Mouse (Mus musculus) mouse embryonic stem cell (cell line): Measurements from ENCODE around the gene Adam17.
"Not testable (repeated sequence)": the region's sequence is repeated elsewhere in the genome, so short reads cannot be mapped to it uniquely, and the experiment has no call there.

Source experiments
- in situ Hi-C, 2 experiments: fragments of 300-500 bp; cut with MboI; formaldehyde crosslinking; loops; 1 replicate in 1 of 2; 3 replicates in 1 of 2; pipeline ENCODE4 v1.14.3; 2019 to 2020; ENCODE audit warnings: low sequenced_read_pairs in 2 of 2, low pct_unique_long_range_greater_than_20kb in 1 of 2, mixed read lengths in 1 of 2; ENCODE audit not compliant: unreplicated experiment in 1 of 2

Adam17 gene

DNA sequence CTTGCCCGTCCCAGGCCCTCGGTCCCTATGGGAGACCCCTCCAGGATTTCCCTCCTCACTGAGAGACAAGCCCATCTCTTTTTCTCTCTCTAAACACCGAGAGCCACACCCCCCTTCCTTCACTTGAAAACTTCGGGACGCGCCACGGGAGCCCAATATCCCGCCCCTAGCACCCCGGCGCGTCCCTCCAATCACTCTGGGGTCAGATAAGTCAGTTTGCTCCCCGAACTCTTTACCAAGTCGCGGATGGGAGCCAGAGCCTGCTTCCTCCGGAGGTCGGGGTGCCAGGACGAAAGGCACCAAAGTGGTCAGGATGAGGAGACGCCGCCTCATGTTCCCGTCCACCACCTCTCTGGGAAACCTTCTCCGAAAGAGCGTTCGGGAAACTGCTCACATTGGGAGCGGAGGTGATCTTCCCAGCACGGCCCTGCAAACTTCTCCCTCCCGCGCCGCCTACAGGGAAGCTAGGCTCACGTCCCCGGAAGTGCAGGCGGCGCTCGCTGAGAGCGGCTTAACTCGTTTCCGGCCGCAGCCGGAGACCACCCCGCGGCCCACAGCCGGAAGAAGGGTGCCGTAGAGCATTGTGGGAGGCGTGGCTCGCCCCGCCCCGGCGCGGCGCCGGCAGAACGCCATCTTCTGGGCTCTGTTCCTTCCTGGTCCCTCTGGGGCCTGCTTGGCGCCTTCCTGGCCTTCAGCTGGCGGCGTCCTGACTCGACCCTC lies at the start of gene Adam17:
Adam17 (minus strand) TSS at position 533 of the 720 bp plus-strand sequence.
- in situ Hi-C loops = no loop called here

GRCm38 (mm10) chr12:21418621-21419131 lies 45.2 kb upstream of the Adam17 start:
- in situ Hi-C loops = no loop called here

DNA sequence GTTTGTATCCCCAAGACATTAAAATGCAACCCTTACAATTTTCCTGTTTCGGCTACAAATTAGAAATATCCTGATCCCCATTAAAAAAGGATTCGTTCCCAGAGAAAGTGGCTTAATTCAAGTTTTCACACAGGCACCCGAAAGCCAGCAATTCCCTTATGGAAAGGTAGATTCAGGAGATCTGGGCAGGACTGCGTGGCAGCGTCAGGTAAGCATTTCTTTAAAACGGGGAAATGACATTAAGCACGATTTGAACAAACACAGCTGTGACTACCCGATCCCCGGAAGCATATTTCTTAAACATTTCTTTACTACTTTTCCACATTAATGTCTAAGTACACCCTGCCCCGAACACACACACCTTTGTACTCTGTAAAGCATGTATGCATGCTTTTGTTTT lies 44.7 kb upstream of the Adam17 start:
- in situ Hi-C loops = no loop called here

- in situ Hi-C loops = no loop called here
These were observed 44.0 kb upstream of the Adam17 start, which contains the start of gene Ywhaq for GRCm38 (mm10) chr12:21417100-21418070. Gene Ywhaq (minus strand): TSS chr12:21417637.

- in situ Hi-C loops = no loop called here
These were observed 43.1 kb upstream of the Adam17 start for GRCm38 (mm10) chr12:21416506-21416905.

- in situ Hi-C loops = no loop called here
These were observed 37.2 kb upstream of the Adam17 start for GRCm38 (mm10) chr12:21410620-21411019.

DNA sequence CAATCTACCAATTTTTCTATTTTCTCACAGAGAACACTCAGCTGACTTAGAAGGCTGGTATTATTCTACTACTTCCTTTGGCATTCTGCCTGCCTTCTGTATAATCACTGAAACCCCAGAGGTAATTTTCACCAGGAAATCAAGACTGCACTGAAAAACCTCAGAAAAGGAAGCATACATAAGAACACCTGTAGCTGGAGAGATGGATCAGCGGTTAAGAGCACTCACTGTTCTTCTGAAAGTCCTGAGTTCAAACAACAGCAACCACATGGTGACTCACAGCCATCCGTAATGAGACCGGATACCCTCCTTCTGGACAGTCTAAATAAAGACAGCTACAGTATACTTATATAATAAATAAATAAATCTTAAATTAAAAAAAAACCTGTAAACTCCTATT lies 36.2 kb upstream of the Adam17 start:
- in situ Hi-C loops = no loop called here

GRCm38 (mm10) chr12:21408789-21409367 lies 35.4 kb upstream of the Adam17 start:
- in situ Hi-C loops = no loop called here

DNA sequence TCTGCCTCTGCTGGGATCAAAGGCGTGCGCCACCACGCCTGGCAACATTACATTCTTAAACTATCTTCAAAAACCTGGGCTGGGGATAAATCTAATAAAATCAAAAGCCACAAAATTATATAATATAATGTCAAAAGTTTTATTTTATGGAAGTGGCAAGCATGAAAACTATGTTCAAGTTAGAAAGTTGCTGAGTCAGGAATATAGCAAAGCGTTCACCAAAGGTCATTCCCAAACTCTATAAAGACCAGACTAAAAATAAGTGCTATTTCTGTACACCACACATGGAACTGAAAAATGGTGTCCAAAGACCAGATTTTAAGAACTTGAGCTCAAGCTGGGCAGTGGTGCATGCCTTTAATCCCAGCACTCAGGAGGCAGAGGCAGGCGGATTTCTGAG lies 29.3 kb upstream of the Adam17 start:
- in situ Hi-C loops = no loop called here

DNA sequence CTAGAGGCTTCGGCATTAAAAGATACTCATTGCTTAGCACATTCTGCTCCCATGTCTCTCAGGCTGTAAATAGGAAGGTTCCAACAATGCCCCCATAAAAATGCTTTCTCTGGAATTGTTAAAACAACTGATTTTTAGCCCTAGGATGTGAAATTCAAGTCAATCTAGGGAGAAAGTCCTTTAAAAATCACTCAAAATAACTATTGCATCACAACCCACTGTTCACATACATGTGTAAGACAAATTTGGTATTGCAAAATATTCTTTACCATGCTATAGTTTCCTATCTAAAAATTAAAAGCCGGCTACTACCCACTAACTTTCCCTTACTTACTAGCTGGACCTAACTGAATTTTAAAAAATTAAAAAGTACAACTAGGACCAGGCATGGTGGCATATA lies 12.8 kb upstream of the Adam17 start:
- in situ Hi-C loops = no loop called here

DNA sequence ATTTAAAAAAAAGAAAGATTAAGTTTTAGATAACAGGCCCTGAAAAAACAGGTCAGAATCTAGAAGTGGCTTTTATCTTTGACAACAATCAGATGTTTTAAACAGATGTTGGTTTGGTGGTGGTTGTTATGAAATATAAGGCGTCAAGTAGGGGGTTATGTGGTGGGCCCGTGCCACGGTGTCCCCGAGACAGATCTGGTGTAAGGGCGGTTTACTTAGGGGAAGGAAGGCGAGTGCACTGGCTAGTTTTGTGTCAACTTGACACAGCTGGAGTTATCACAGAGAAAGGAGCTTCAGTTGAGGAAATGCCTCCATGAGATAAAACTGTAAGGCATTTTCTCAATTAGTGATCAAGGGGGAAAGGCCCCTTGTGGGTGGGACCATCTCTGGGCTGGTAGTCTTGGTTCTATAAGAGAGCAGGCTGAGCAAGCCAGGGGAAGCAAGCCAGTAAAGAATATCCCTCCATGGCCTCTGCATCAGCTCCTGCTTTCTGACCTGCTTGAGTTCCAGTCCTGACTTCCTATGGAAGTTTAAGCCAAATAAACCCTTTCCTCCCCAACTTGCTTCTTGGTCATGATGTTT lies 5.4 kb upstream of the Adam17 start:
- in situ Hi-C loops = not testable (repeated sequence)

DNA sequence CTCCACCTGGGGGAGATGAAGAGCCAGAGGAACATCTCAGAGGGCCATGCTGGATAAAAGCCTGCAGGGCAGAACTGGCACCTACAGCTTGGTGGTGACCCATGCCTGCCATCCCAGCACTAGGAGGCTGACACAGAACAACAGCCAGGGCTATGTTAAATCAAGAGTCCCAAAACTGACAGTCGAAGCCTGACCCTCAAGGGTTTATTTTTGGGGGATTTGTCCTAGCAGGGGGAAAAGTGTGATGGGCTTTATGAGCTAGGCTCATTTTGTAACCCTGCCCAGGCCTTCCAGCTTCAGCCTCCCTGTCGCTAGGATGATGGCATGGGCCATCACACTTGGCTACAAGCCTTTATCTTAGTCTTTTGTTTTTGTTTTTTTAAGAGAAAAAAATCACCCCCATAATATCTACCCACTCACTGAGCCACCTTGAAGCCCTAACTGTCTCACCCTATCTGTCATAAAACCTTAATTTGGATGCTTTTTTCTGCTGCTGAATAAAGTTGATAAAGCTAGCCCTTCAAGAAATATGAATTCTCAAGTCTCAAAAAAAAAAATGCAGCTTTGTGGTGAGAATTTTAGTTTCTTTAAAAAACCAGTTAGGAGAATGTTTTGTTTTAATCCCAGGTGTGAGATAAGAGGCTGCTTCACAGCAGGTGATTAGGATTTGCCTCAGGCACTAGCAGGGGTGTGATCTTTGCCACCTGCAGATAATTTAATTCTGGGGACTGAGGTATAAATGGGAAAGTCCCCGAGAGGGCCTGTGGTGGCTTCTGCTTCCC lies 2.1 kb upstream of the Adam17 start:
- in situ Hi-C loops = no loop called here

GRCm38 (mm10) chr12:21373820-21374475 lies 516 bp upstream of the Adam17 start:
- in situ Hi-C loops = no loop called here

GRCm38 (mm10) chr12:21370035-21370611 lies 3.3 kb downstream of the Adam17 start:
- in situ Hi-C loops = no loop called here

- in situ Hi-C loops = no loop called here
These were observed 4.4 kb downstream of the Adam17 start for GRCm38 (mm10) chr12:21369087-21369410.

DNA sequence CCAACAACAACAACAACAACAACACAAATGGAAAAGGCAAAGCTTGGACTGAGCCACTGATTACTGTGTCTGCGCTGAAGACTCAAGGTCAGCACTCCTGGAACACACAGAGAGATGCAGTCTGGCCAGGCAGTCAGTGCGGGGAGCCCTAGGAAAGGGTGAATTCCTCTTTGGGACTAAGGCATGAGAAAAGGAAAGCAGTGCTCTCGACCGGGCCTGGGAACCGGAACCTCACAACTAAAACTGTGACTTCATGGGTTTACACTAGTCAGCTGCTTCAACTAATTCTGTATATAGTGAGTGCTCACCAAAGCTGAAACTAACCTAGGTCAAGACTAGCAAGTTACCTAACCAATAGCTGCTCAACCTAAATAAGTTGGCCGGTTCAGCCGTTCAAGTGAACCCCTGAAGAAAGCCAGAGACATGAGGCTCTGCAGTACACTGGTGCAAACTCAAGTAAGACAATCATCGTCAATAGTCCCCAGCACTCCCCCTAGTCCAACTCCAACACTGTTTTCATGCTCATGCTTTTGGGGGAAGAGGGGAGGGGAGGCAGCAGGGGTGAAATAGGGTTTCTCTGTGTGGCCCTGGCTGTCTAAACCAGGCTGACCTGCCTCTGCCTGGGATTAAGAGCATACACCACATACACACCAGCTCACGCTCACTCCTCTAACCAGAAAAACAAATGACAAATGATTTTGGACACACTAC lies 4.9 kb downstream of the Adam17 start:
- in situ Hi-C loops = no loop called here
